Mouse (Mus musculus) hindbrain, embryonic 11.5 days (tissue): ENCODE results near the gene Taf6l. TPM values are rescaled to one million over a fixed set of nuclear protein-coding genes. Genes with fewer than 3 reads are reported as not detected.

ENCODE experiments used
- ATAC-seq: fragments of 200-750 bp; cut with Nextera tagmentation; 2 replicates; pipeline ENCODE4 v1.8.0; 2017; ENCODE audit warnings: mild to moderate bottlenecking, moderate TSS enrichment, moderate library complexity; ENCODE audit not compliant: low FRiP score
- DNase-seq: peaks from one replicate; pipeline ENCODE4 v3.0.0-alpha.2; 2015; ENCODE audit warnings: low spot score
- H3K27ac ChIP-seq: fragments of 300-500 bp; sonication (generic); 2 replicates; pipeline ENCODE4 v1.5.1; 2014; ENCODE audit warnings: mild to moderate bottlenecking, low read depth, low read length
- H3K27me3 ChIP-seq: fragments of 300-500 bp; sonication (generic); 2 replicates; pipeline ENCODE4 v1.6.1; 2014; ENCODE audit warnings: mild to moderate bottlenecking, low read length, moderate library complexity, mixed read lengths; ENCODE audit not compliant: control insufficient read depth, insufficient read depth
- H3K36me3 ChIP-seq: fragments of 300-500 bp; sonication (generic); 2 replicates; pipeline ENCODE4 v1.6.1; 2014; ENCODE audit warnings: mild to moderate bottlenecking, low read length, moderate library complexity, mixed read lengths; ENCODE audit not compliant: control insufficient read depth, insufficient read depth
- H3K4me1 ChIP-seq: fragments of 300-500 bp; sonication (generic); replicated peaks from 2 replicates; pipeline ENCODE4 v1.6.1; 2014; ENCODE audit warnings: low read length, mixed read lengths; ENCODE audit not compliant: control insufficient read depth, insufficient read depth
- H3K4me2 ChIP-seq: fragments of 300-500 bp; sonication (generic); replicated peaks from 2 replicates; pipeline ENCODE4 v1.6.1; 2014; ENCODE audit warnings: mild to moderate bottlenecking, low read depth, low read length
- H3K4me3 ChIP-seq: fragments of 300-500 bp; sonication (generic); 2 replicates; pipeline ENCODE4 v1.5.1; 2014; ENCODE audit warnings: low read depth, low read length
- H3K9ac ChIP-seq: fragments of 300-500 bp; sonication (generic); 2 replicates; pipeline ENCODE4 v1.6.1; 2014; ENCODE audit warnings: low read depth, low read length
- H3K9me3 ChIP-seq: fragments of 300-500 bp; sonication (generic); 2 replicates; pipeline ENCODE4 v1.6.1; 2016; ENCODE audit warnings: low read length; ENCODE audit not compliant: control insufficient read depth
- WGBS: fragments of 180-500 bp; shearing (Covaris S2); extraction: QIAGEN DNeasy Blood & Tissue Kit; methylation state at CpG from one replicate; pipeline ENCODE4 v1.1.7; 2014; 5-methylcytosine and 5-hydroxymethylcytosine counted together
- polyA plus RNA-seq: library from polyadenylated mRNA; unstranded; fragments of >200 nt; fragmentation: Nextera tagmentation; extraction: Ambion mirVana; gene quantifications from 2 replicates; pipeline ENCODE4 v1.2.1, GENCODE M21; 2014

Gene Taf6l
- polyA plus RNA-seq, 1 experiment from 2014 or later = 15.4 TPM

- H3K4me1 ChIP-seq = peaks cover 9% of the 10 kb centered on the region
- peak; percentile 95 for DNase-seq
- 0 out of 2 replicates have a peak, but pooled peaks cover 3% of the 10 kb centered on the region for H3K36me3 ChIP-seq
- under 1% methylated on average over 69 of the region's 83 CpGs for WGBS
- peak within 1 kb of the TSS; percentile 98 for H3K9ac ChIP-seq
- peak within 1 kb of the TSS; percentile 98 for H3K27ac ChIP-seq
- no peaks in the 10 kb centered on the region for H3K27me3 ChIP-seq
- ATAC-seq = peak; percentile 97
- H3K4me2 ChIP-seq = peak within 1 kb of the TSS; percentile 77
- H3K4me3 ChIP-seq = peak within 1 kb of the TSS; percentile 99
- no peaks in the 10 kb centered on the region for H3K9me3 ChIP-seq
These were observed 33.6 kb upstream of the Taf6l start, which contains the start of gene Hnrnpul2 for GRCm38 (mm10) chr19:8819596-8820423. TSS of gene Hnrnpul2 (plus strand) at chr19:8820010.

GRCm38 (mm10) chr19:8818801-8819595, 32.8 kb upstream of the Taf6l start, which contains the start of gene Ttc9c:
TSS of gene Ttc9c (minus strand) at chr19:8819333.
- no peaks in the 10 kb centered on the region for H3K27me3 ChIP-seq
- peaks cover 3% of the 10 kb centered on the region; the same call in 1 of the 2 replicates for H3K36me3 ChIP-seq
- peak within 1 kb of the TSS; percentile 98 for H3K9ac ChIP-seq
- DNase-seq (peak; percentile 97), ATAC-seq (peak; percentile 94)
- peaks cover 9% of the 10 kb centered on the region for H3K4me1 ChIP-seq
- H3K9me3 ChIP-seq = no peaks in the 10 kb centered on the region
- WGBS = under 1% methylated on average over 33 of the region's 33 CpGs
- H3K4me2 ChIP-seq = peak within 1 kb of the TSS; percentile 77
- H3K27ac ChIP-seq = peak within 1 kb of the TSS; percentile 98
- H3K4me3 ChIP-seq = peak within 1 kb of the TSS; percentile 99

- WGBS = 38% methylated on average over 14 of the region's 14 CpGs
- Histone ChIP-seq H3K27me3 (no peaks in the 10 kb centered on the region), H3K9ac (peak overlapping the region; percentile 71), H3K36me3 (peaks cover 4% of the 10 kb centered on the region; the same call in 1 of the 2 replicates), H3K4me1 (peaks cover 9% of the 10 kb centered on the region), H3K27ac (peak overlapping the region; percentile 98), H3K9me3 (no peaks in the 10 kb centered on the region), H3K4me3 (peak overlapping the region; percentile 99), H3K4me2 (peak overlapping the region; percentile 77)
- DNase-seq (no peak), ATAC-seq (no peak)
These were observed 32.1 kb upstream of the Taf6l start for GRCm38 (mm10) chr19:8818301-8818798.

- Histone ChIP-seq H3K27me3 (no peaks in the 10 kb centered on the region), H3K4me1 (peaks cover 9% of the 10 kb centered on the region; the same call in 1 of the 2 replicates), H3K9ac (no peak overlapping the region; the same call in 1 of the 2 replicates), H3K9me3 (no peaks in the 10 kb centered on the region), H3K27ac (no peak overlapping the region), H3K4me2 (peak overlapping the region; percentile 15; the same call in 1 of the 2 replicates), H3K4me3 (no peak overlapping the region), H3K36me3 (peaks cover 4% of the 10 kb centered on the region; the same call in 1 of the 2 replicates)
- WGBS = 87% methylated on average over 3 of the region's 3 CpGs
- DNase-seq (no peak), ATAC-seq (no peak)
These were observed 30.8 kb upstream of the Taf6l start for GRCm38 (mm10) chr19:8817001-8817400.

- no peaks in the 10 kb centered on the region for H3K9me3 ChIP-seq
- H3K27me3 ChIP-seq = no peaks in the 10 kb centered on the region
- no peak overlapping the region for H3K27ac ChIP-seq
- H3K9ac ChIP-seq = no peak overlapping the region
- peaks cover 9% of the 10 kb centered on the region; the same call in 1 of the 2 replicates for H3K4me1 ChIP-seq
- no peak overlapping the region for H3K4me2 ChIP-seq
- H3K4me3 ChIP-seq = no peak overlapping the region
- ATAC-seq (no peak), DNase-seq (no peak)
- WGBS = 88% methylated on average over 11 of the region's 11 CpGs
- H3K36me3 ChIP-seq = peaks cover 9% of the 10 kb centered on the region; the same call in 1 of the 2 replicates
These were observed 29.6 kb upstream of the Taf6l start for GRCm38 (mm10) chr19:8815812-8816211.

GRCm38 (mm10) chr19:8806810-8807209, 20.6 kb upstream of the Taf6l start:
- 95% methylated on average over 5 of the region's 5 CpGs for WGBS
- no peak for ATAC-seq

GRCm38 (mm10) chr19:8803879-8804660, 17.9 kb upstream of the Taf6l start:
- Histone ChIP-seq H3K4me1 (no peaks in the 10 kb centered on the region), H3K27me3 (no peaks in the 10 kb centered on the region), H3K27ac (no peak overlapping the region), H3K4me2 (no peak overlapping the region), H3K9me3 (no peaks in the 10 kb centered on the region), H3K9ac (no peak overlapping the region), H3K36me3 (no peaks in the 10 kb centered on the region), H3K4me3 (no peak overlapping the region)
- no peak for ATAC-seq
- DNase-seq = no peak
- 95% methylated on average over 11 of the region's 11 CpGs for WGBS

More at GRCm38 (mm10) chr19:8806810-8807209, 20.6 kb upstream of the Taf6l start:
- Histone ChIP-seq H3K27me3 (no peaks in the 10 kb centered on the region), H3K9me3 (no peaks in the 10 kb centered on the region), H3K4me1 (no peaks in the 10 kb centered on the region), H3K9ac (no peak overlapping the region), H3K27ac (no peak overlapping the region), H3K4me3 (no peak overlapping the region), H3K36me3 (0 out of 2 replicates have a peak, but pooled peaks cover 7% of the 10 kb centered on the region), H3K4me2 (no peak overlapping the region)
- no peak for DNase-seq
